Mouse (Mus musculus) stomach, postnatal 0 days (tissue): ENCODE measurements around the gene N4bp2. TPM values are rescaled to one million over a fixed set of nuclear protein-coding genes. Genes with fewer than 3 reads are reported as not detected.

Experiments
- ATAC-seq: fragments of 200-750 bp; cut with Nextera tagmentation; 2 replicates; pipeline ENCODE4 v1.8.0; 2017; ENCODE audit not compliant: low FRiP score, low TSS enrichment
- DNase-seq: peaks from one replicate; pipeline ENCODE4 v3.0.0-alpha.2; 2016; ENCODE audit warnings: low spot score
- H3K27ac ChIP-seq: fragments of 300-500 bp; sonication (generic); replicated peaks from 2 replicates; pipeline ENCODE4 v1.5.1; 2014; ENCODE audit warnings: mild to moderate bottlenecking, control low read depth
- H3K27me3 ChIP-seq: fragments of 300-500 bp; sonication (generic); 2 replicates; pipeline ENCODE4 v1.6.1; 2014; ENCODE audit warnings: low read length; ENCODE audit not compliant: control insufficient read depth, insufficient read depth
- H3K36me3 ChIP-seq: fragments of 300-500 bp; sonication (generic); 2 replicates; pipeline ENCODE4 v1.6.1; 2014; ENCODE audit warnings: low read length, mixed read lengths; ENCODE audit not compliant: control insufficient read depth, insufficient read depth
- H3K4me1 ChIP-seq: fragments of 300-500 bp; sonication (generic); replicated peaks from 2 replicates; pipeline ENCODE4 v1.6.1; 2014; ENCODE audit warnings: antibody characterized with exemption; ENCODE audit not compliant: control insufficient read depth, insufficient read depth
- H3K4me2 ChIP-seq: fragments of 300-500 bp; sonication (generic); replicated peaks from 2 replicates; pipeline ENCODE4 v1.6.1; 2014; ENCODE audit warnings: low read depth, mild to moderate bottlenecking, control low read depth, moderate library complexity
- H3K4me3 ChIP-seq: fragments of 300-500 bp; sonication (generic); 2 replicates; pipeline ENCODE4 v1.5.1; 2014; ENCODE audit warnings: low read depth, low read length, control low read depth
- H3K9ac ChIP-seq: fragments of 300-500 bp; sonication (generic); 2 replicates; pipeline ENCODE4 v1.6.1; 2014; ENCODE audit warnings: mild to moderate bottlenecking, low read length, control low read depth, mixed read lengths
- H3K9me3 ChIP-seq: fragments of 300-500 bp; sonication (generic); 2 replicates; pipeline ENCODE4 v1.6.1; 2016; ENCODE audit warnings: low read length; ENCODE audit not compliant: control insufficient read depth
- CTCF ChIP-seq: IDR thresholded peaks from 2 replicates; pipeline ENCODE4 v1.5.1; 2016; ENCODE audit warnings: antibody characterized with exemption, low read depth, mild to moderate bottlenecking, moderate library complexity
- EP300 ChIP-seq: optimal IDR thresholded peaks from 2 replicates; pipeline ENCODE3; 2016; ENCODE audit warnings: antibody characterized with exemption
- WGBS: fragments of 180-500 bp; shearing (Covaris S2); extraction: QIAGEN DNeasy Blood & Tissue Kit; methylation state at CpG from one replicate; pipeline ENCODE4 v1.1.7; 2014; 5-methylcytosine and 5-hydroxymethylcytosine counted together
- polyA plus RNA-seq: library from polyadenylated mRNA; unstranded; fragments of >200 nt; fragmentation: Nextera tagmentation; extraction: Ambion mirVana; gene quantifications from 2 replicates; pipeline ENCODE4 v1.2.1, GENCODE M21; 2015

N4bp2 gene
- polyA plus RNA-seq, 1 experiment from 2014 or later, result 6.0 TPM

DNA sequence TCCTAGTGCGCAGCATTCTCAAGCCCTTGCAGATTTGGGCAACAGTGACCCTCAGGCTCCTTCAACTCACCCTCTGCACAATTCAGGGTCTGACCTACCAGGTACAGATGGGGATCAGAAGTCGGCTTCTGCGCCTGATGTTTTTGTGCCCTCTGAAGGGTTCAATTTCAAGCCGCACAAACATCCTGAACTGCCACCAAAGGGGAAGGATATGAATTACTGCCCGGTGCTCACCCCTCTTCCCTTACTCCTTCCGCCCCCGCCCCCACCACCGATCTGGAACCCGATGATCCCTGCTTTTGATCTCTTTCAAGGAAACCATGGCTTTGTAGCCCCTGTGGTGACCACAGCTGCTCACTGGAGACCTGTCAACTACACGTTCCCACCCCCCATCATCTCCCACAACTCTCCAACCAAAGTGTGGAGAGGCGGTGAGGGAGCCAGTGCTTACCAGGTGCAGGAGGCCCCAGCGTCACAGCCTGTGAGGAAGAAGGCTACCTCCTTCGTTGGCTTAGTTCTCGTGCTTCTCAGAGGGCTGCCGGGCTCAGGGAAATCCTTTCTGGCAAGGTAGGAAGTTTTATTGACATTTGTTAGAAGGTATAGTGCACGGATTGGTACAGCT is 27.4 kb downstream of the N4bp2 start:
- DNase-seq, result no peak
- H3K27ac ChIP-seq, result no peak overlapping the region
- H3K4me1 ChIP-seq, result no peaks in the 10 kb centered on the region
- H3K27me3 ChIP-seq, result no peaks in the 10 kb centered on the region
- H3K36me3 ChIP-seq, result peaks cover 8% of the 10 kb centered on the region
- no peaks in the 10 kb centered on the region for H3K9me3 ChIP-seq
- H3K9ac ChIP-seq, result no peak overlapping the region
- no peak overlapping the region for H3K4me2 ChIP-seq
- TF ChIP-seq EP300 (no peak), CTCF (no peak)
- no peak for ATAC-seq
- H3K4me3 ChIP-seq, result no peak overlapping the region
- WGBS, result 81% methylated on average over 16 of the region's 16 CpGs

DNA sequence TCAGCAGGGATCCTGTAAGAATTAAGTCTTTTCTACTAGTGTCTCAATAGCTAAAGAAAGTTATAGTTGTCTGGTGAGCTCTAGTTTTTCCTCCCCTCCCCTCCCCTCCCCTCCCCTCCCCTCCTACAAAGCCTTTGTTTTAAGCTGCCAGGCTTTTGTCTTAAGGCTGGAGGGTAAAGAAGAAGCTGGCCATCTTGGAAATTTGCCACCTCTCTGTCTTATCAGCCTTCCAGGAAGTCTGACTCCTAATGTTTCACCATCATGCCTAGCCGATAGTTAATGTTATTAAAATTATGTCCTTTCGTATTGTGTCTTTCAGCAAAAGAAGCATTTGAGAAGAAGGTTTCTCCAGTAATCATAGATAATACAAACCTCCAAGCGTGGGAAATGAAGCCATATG is 30.9 kb downstream of the N4bp2 start:
- ATAC-seq (no peak), DNase-seq (no peak)
- Histone ChIP-seq H3K36me3 (peaks cover 8% of the 10 kb centered on the region), H3K4me2 (no peak overlapping the region), H3K4me3 (no peak overlapping the region), H3K9me3 (no peaks in the 10 kb centered on the region), H3K9ac (no peak overlapping the region), H3K4me1 (no peaks in the 10 kb centered on the region), H3K27me3 (no peaks in the 10 kb centered on the region), H3K27ac (no peak overlapping the region)
- TF ChIP-seq EP300 (no peak), CTCF (no peak)
- WGBS, result 72% methylated on average over 3 of the region's 3 CpGs

DNA sequence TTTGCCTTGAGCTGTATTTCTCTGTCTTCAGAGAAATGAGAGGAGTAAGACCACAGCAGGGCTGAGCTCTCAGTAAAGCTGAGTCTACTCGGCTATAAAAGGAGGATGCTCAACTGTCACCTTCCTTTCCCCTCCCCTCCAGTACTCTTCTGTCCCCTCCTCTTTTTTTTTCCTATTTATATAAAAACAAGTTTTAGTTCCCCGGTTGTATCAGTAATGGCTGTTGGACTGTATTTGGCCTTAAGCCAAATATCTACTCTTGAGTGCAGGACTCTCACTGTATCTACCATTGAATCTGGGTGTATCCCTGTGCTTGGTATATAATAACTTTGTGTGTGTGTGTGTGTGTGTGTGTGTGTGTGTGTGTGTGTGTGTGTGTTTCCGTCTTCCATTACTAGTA is 31.4 kb downstream of the N4bp2 start:
- Histone ChIP-seq H3K4me2 (no peak overlapping the region), H3K27me3 (no peaks in the 10 kb centered on the region), H3K9ac (no peak overlapping the region), H3K9me3 (no peaks in the 10 kb centered on the region), H3K4me1 (no peaks in the 10 kb centered on the region), H3K4me3 (no peak overlapping the region), H3K27ac (no peak overlapping the region), H3K36me3 (peaks cover 8% of the 10 kb centered on the region)
- DNase-seq, result no peak
- no peak for ATAC-seq
- no peak for TF ChIP-seq EP300
- no peak for TF ChIP-seq CTCF
- 69% methylated on average over 3 of the region's 3 CpGs for WGBS

DNA sequence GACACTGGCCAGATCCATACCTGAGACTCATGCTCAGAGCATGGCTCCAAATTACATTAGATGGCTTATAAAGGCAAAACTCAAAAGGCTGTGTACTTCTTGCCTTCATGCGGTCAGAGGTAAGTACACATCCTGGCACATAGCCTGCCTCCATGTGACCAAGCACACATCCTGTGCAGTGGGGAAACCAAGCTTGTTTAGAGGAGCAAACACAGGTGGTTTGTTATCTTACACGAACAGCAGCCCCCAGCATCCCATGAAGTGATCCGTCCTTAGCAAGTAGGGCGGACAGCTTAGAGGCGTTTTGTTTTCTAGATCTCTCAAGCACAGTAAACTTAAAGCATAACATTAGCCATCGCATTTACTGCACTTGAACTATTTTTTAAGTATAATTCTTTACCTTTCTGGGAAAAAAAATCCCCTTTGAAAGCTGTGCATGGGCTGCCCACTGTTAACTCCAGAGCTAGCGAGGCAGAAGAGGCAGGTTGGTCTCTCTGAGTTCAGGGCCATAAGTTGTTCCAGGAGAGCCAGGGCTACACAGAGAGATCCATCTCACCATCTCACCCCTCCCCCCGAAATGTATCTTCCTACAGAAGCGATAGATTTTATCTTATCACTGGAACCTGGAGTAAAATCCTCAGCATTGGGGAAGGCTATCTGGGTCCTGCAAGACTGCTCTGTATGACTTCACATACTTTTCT is 32.1 kb downstream of the N4bp2 start:
- 91% methylated on average over 9 of the region's 9 CpGs for WGBS
- Histone ChIP-seq H3K9ac (no peak overlapping the region), H3K36me3 (peaks cover 8% of the 10 kb centered on the region), H3K27ac (no peak overlapping the region), H3K4me1 (no peaks in the 10 kb centered on the region), H3K4me3 (no peak overlapping the region), H3K9me3 (no peaks in the 10 kb centered on the region), H3K27me3 (no peaks in the 10 kb centered on the region), H3K4me2 (no peak overlapping the region)
- no peak for TF ChIP-seq EP300
- TF ChIP-seq CTCF, result no peak
- DNase-seq (no peak), ATAC-seq (no peak)

DNA sequence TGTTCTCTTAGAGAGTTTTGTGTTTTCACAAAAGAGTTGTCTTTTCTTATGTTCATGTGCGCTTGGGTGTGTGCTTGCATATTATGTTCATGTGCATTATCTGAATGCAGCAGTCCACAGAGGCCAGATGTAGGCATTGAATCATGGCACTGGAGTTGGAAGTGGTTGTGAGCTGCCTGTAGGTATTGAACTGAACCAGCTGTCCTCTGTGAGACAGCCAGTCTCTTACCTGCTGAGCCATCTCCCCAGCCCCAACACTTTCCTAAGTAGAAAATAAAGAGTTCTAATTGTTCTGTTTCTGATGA is 32.6 kb downstream of the N4bp2 start:
- Histone ChIP-seq H3K4me2 (no peak overlapping the region), H3K4me1 (no peaks in the 10 kb centered on the region), H3K27ac (no peak overlapping the region), H3K27me3 (no peaks in the 10 kb centered on the region), H3K9ac (no peak overlapping the region), H3K36me3 (peaks cover 4% of the 10 kb centered on the region), H3K4me3 (no peak overlapping the region), H3K9me3 (no peaks in the 10 kb centered on the region)
- 97% methylated on average over 1 of the region's 1 CpGs for WGBS
- no peak for TF ChIP-seq EP300
- no peak for TF ChIP-seq CTCF
- ATAC-seq (no peak), DNase-seq (no peak)

DNA sequence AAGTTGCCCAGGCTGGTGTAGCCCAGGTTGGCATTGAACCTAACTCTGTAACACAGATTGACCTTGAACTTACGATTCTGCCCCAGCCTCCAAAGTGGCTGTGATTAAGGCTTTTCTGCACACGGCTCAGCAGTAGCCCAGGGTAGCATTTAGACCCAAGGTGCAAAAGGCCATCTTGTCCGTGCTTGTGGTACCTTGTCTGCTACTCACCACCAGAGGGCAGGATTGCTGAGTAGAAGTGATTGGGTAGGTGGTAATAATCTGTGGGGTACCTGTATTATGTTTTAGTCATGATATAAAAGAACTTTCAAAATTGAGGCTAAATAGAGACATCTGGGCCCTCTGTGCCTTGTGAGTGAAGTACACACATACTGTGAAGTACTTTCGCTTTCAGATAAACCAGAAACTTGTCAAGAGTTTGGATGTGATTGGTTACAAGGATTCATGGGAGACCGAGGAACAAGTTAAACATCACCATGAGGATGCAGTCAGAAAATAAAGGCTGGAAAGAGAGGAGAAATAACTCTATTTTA is 60.3 kb downstream of the N4bp2 start:
- 77% methylated on average over 5 of the region's 5 CpGs for WGBS

More for the DNA sequence above, 60.3 kb downstream of the N4bp2 start:
- Histone ChIP-seq H3K9me3 (no peaks in the 10 kb centered on the region), H3K27me3 (no peaks in the 10 kb centered on the region), H3K4me1 (no peaks in the 10 kb centered on the region), H3K27ac (no peak overlapping the region), H3K4me2 (no peak overlapping the region), H3K9ac (no peak overlapping the region), H3K36me3 (peaks cover 10% of the 10 kb centered on the region), H3K4me3 (no peak overlapping the region)
- DNase-seq (peak; percentile 22), ATAC-seq (peak; percentile 51; the same call in 1 of the 2 replicates)
- peak; percentile 81 for TF ChIP-seq CTCF
- TF ChIP-seq EP300, result no peak
